Mouse (Mus musculus) cerebellum, adult 11 months (tissue): ENCODE results near the gene Wfs1.

Experiments
- DNase-seq: peaks from one replicate; pipeline ENCODE4 v3.0.0; 2022

Gene Wfs1

GRCm38 (mm10) chr5:36923826-36924700, 64.9 kb downstream of the Wfs1 start:
- DNase-seq: no peak

GRCm38 (mm10) chr5:36922811-36923210, 66.2 kb downstream of the Wfs1 start:
- no peak for DNase-seq

- DNase-seq: no peak
Observed at GRCm38 (mm10) chr5:36921871-36922270, 67.1 kb downstream of the Wfs1 start.

DNA sequence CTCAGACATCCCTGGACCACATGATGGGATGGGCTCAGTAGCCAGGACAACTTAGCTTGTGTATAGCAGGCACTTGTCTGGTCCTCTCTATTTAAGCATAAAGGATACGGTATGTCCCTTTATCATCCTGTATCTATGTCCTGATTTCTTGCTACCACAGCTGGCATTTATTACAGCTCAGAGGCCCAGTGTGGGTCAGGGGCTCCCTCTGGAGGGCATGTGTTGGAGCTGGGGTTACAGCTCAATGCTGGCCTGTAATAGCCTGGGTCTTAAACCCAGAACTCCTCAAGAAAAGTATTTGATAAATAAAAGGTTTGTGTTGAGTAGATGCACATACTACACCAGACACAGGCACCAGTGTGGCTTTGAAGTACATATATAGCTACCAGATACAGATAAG, 68.9 kb downstream of the Wfs1 start:
- DNase-seq: no peak

DNA sequence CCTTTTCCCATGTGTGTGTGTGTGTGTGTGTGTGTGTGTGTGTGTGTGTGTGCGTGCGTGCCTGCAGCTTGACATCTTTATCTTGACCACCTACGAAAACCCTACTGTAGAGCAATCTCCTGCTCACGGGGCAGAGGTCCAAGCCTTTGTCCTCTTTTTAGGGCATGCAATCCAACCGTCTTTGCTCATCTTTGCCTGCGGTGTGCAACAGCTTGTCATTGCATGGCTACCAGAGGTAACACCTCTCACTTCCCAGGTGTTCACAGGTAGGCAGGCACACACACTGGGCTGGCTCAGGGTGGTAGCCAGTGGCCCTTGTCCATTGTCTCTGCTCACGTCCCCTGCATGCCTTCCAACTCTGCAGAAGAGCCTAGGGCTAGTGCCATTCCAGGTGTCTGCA, 71.0 kb downstream of the Wfs1 start:
- DNase-seq: no peak

GRCm38 (mm10) chr5:36917245-36917644, 71.8 kb downstream of the Wfs1 start:
- DNase-seq: no peak

DNA sequence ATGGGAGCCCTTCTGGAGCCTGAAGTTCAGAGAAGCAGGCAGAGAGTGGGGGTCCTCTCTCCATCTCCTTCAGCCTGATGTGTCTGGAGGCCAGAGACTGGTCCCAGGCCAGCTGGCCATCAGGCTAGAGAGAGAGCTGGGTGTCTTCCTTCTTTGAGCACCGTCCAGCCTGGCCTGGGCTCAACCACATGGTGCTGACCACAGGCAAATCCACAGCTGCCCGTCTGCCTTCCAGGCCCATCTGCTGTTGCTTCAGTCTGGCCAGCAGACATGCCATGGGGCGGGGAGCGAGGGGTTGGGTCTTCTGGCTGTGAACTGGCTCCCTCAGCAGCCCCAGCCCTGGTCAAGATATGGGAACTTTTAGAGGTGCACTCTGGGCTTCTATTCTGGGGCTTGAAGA, 72.4 kb downstream of the Wfs1 start:
- DNase-seq: no peak
